Mouse (Mus musculus) frontal cortex, postnatal 14 days (tissue): ENCODE data around the gene Frk.
"Not testable (repeated sequence)": the region's sequence is repeated elsewhere in the genome, so short reads cannot be mapped to it uniquely, and the experiment has no call there.

ENCODE experiments used
- DNase-seq, 2 experiments: peaks; one replicate each; pipeline ENCODE4 v3.0.0; 2022; ENCODE audit warnings: low spot score in 2 of 2

Gene Frk

DNA sequence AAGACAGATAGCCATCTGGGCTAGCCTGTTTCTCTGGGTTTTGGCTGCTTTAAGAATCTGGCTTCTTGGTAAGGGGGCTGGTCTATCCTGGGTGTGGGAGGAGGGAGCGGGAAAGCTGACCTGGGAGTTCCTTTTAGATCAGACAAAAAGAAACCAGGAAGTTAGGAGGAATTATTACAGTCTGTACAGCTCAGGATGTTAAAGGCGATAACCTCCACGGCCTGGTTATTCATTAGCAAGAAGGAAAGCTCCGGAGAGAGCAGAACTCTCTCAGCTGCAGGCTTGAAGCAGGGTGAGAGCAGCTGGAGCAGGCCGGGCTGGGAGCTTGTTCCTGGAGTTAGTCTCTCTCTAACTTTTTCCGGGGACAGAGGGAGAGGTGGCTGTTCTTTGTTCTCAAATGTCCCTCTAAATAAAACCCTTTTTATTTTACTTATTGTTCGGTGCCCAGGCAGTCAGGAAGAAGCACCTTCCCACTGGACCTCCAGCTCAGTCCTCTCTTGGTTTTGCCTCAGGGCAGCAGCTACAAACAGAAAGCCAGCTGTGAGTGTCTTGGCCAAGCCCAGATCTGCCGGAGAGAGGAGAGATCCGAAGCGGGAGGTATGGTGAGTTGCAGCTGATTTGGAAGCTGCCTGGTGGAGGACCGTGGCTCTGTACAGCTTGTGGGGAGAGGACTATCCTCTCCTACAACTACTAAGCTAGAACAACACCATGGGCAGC lies at the start of gene Frk:
Gene Frk, plus strand, starts transcription at position 103 of the 717 bp plus-strand sequence.
- DNase-seq: no peak

DNA sequence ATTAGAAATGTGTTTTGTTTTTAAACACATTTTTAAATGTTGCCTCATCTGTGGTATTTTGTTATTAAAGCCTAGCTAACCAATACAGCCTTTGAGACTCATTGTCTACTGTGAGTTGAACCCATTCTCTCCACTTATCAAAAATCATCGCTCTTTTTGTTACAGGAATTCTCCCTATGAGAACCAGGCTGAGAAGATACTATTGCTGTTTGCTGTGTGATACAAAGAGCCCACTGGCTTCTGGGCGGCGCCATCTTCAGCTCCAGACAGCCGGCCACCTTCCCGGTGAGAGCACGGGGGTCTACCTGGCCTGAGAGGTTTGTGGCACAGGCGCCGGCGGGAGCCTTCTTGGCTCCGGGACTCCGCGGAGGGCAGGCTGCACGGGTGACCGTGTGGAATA lies 49.0 kb upstream of the Frk start:
- DNase-seq: not testable (repeated sequence)

- DNase-seq: no peak
Measured at GRCm38 (mm10) chr10:34449469-34449868, 33.7 kb upstream of the Frk start.

DNA sequence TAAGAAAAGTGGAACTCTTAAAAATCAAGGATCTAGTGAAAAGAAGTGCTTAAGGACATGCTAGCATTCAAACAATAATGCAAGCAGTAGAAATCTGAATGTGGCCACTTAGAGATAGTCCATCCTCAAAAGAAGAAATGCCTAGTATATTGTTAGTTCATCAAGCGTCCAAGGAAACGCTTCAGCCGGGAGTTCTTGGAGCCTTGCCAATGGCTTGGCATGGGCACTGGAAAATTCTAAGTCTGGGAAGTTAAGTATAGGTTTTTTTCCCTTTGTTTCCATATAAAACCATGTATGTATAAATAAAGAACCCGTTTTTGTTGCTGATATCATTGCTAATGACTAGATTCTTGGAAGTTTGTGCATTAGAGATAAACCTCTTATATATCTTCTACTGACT lies 21.7 kb upstream of the Frk start:
- DNase-seq: no peak

DNA sequence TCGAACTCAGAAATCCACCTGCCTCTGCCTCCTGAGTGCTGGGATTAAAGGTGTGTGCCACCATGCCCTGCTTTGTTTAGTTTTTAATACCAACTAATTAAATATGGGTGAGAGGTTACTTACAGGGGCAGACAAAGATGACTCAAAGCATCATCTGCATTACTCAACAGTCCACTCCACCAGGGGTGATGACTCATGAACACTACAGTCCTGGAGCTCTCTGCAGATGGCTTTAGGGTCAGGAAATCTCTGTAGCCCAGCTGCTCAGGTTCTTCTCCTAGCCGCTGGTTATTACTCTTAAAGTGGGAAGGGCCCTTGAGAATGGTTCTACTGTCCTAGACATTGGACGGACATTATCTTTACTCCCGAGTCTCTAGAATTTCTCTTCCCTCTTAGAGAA lies 18.9 kb upstream of the Frk start:
- DNase-seq: no peak

- no peak for DNase-seq
Measured at GRCm38 (mm10) chr10:34469037-34469436, 14.2 kb upstream of the Frk start.

DNA sequence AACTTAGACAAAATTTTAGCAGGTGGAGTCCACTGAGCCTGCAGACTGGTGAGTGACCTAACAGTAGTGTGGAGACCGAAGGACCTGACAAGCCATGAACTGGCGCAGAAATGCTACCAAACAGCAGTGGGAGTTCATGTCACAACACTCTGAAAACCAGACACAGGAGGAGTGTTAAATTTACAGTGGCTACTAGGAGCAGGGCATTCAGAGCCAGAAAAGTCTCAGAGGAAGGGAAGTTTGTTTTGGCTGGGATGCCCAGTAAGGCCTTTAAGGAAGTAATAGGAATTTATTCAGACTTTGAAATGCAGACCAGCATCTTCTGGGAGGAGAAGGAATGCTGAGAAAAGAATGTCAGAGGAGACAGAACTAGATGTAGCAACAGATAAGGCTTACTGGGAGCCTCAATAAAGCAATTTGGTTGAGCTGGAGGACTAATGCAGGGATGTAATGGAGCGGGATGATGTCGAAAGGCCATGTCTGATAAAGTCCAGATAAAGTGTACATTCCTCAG lies 3.2 kb upstream of the Frk start:
- no peak for DNase-seq

DNA sequence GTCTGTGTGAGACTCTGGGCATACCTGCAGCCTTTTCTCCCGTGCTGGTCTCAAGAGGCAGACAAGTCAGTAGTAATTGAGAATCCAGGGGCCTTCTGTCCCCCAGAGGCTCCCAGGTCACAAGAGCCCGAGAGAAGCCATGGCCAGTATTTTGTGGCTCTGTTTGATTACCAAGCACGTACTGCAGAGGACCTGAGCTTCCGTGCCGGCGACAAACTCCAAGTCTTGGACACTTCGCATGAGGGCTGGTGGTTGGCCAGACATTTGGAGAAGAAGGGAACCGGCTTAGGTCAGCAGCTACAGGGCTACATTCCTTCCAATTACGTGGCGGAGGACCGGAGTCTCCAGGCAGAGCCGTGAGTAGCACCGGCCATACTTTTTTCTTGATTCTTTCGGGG lies 814 bp downstream of the Frk start:
- DNase-seq: no peak

DNA sequence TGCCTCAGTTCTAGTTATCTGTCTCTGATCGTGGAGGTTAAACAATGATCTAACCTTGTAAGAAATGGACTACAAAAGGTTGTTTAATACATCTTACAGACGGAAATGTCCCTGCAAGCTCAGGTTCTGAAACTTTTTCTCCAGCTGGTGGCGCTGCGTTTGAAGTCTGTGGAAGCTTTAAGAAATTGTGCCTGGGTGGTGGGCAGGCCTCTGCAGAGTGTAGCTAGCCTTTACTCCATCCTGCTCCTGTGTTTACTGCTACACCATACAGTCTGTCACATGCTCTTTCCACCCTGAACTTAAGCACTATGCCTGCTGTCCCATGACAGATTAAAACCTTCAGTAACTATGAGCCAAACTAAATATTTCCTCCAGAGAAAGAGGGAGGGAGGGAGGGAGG lies 1.9 kb downstream of the Frk start:
- no peak for DNase-seq

DNA sequence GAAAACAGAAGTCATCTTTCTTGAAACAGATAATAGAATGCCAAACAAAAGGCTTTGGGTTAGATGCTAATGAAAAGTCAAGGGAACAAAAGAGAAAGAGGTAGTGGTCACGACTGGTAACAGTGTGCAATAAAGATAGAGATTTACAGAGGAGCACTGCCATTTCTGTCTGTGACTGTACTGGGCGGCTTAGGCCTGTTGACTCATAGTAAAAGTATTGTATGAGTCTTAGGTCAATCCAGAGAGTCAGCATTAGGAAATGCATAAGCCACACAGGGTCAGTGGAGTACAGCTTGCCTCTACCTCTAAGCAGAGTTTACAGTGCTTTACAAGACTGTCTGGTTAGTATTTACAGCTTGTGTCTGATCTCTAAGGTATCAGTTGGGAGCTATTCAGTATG lies 24.6 kb downstream of the Frk start:
- no peak for DNase-seq

GRCm38 (mm10) chr10:34508593-34508992 lies 25.4 kb downstream of the Frk start:
- no peak for DNase-seq

- DNase-seq: no peak
Measured at GRCm38 (mm10) chr10:34509256-34509655, 26.1 kb downstream of the Frk start.

GRCm38 (mm10) chr10:34511192-34511591 lies 28.0 kb downstream of the Frk start:
- no peak for DNase-seq

DNA sequence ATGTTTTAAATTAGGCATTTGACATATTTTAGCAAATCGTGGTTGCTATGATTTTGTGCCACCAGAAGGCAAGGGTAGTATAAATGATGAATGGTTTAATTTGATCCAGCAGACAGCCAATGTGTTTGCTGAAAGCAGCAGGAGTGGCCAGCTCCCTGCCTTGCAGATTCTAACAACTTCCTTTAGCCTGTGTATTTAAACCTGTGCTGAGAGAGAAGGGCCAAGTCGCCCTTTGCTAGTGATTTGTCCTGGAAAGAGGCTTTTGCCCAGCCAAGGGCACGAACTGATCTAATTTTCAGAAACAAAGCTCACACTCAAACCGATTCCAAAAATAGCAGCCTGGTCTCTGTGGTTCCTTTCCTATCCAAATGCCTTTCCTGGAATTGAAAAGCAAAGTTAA lies 29.4 kb downstream of the Frk start:
- DNase-seq: no peak

- DNase-seq: no peak
Measured at GRCm38 (mm10) chr10:34525598-34525997, 42.4 kb downstream of the Frk start.

DNA sequence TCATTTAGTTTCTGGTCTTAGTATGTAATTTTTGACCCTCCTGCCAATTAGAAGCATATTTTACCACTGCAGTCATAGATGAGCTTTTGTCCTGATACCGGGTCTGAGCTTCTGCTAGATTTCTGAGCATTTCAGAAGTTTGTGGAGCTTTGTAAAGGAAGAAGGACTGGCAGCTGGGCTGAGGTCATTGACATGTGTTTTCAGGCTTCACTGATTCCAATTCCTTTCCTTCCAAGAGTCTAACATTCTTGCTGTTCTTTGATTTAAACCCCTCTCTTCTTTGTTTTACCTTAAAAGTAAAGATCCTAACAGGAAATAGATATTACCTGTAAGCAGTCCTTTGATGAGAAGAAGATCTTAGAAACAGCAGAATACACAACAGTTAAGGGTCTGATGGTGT lies 48.6 kb downstream of the Frk start:
- DNase-seq: no peak

DNA sequence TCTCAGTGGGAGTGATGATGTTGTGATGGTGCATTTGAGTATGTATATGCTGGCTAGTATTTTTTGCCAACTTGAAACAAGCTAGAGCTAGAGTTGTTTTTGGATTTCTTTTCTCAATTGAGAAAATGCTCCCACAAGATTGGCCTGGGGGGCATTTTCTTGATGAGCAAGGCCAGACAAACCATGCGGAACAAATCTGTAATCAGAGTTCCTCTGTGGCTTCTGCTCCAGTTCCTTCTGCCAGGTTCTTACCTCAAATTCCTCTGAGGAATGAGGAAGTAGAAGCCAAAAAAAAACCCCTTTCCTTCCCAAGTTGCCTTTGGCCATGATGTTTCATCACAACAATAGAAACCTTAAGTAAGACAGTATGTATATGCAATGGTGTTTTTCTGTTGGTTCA lies 49.3 kb downstream of the Frk start:
- no peak for DNase-seq

DNA sequence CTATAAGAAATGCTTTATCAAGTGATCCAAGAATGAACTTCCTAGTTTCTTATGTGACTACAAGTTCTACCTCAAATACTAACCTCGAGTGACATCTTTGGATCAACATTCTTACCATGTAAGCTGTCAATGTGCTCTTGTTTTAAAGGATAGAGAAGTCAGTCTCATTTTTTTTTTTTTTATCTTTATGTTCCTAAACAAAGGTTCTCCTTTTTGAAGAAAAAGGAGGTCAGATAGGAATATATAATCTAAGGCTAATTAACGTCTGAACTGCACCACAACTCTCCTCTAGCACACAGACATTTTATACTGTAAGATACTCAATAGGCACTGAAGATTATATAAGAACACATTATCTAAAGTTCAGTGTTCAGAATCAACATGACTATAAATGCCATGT lies 57.5 kb downstream of the Frk start:
- no peak for DNase-seq

GRCm38 (mm10) chr10:34541717-34542490 lies 58.7 kb downstream of the Frk start:
- DNase-seq: no peak

- DNase-seq: no peak
Measured at GRCm38 (mm10) chr10:34550612-34551011, 67.4 kb downstream of the Frk start.

DNA sequence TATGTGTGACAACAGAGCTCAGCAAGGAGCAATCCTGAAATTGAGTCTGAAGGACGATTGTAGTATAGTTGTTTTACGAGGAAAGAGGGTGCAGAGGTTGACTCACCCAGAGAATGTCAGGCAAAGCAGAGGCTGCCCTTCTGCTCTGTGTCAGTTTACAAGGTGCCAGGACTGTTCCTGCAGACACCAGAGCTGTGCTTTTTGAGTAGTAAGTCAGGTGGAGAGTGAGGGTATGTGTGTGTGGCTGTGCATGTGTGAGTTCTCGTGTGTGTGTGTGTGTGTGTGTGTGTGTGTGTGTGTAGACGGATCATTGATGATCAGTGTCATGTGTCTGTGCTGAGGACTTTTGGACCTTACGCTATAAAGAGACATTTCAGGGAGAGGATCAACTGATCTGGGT lies 68.4 kb downstream of the Frk start:
- no peak for DNase-seq

DNA sequence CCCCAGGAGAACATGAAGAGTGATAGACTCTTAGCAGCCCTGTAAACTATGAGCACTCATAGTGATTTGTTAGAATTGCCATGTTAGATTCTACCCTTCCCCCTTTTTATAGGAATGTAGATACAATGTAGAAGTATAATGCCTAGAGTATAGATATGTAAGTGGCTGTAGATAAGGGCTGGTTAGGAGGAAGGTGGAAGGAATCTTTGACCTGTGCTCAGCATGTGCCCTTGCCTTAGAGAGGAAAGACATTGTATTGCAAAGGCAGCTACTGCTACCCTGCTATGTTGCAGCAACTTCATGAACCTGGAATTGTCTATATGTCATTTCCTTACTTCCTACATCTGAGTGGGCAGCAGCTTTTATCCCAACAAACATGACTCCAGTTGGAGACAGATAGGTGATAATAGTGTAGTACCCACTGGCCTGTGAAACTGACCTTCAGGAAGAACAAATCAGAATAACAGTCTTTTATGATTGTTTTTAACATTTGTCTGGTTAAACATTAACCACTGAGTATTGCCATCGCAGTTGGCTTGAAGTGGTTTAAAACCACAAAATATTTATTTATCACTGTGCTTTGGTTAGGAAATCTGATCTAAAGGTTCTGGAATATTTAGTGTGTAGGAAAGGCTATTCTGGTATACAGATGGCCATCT lies 80.4 kb downstream of the Frk start:
- no peak for DNase-seq

DNA sequence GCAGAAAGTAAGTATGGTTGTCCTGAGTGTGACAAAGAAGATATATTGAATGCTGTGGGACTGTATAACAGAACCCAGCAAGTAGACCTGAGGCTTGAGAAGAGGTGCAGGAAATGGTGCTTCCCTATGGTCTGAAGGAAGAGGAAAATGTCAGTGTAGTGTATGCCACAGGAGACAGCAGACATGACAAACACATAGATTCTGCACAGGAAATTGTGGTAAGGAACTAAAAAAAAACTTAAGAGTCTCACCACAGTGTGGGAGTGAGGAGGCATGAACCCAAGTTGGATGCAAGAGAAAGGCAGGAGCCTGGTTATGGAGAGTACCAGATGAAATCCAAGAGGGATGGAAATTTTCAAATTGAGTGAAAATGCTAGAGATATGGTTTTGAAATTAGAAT lies 132.3 kb downstream of the Frk start:
- DNase-seq: no peak
